Mouse (Mus musculus) CD8-positive naive resting alpha-beta T cell, adult 2 months (primary cell): Measurements from ENCODE around the gene Lmod1.
"Not testable (repeated sequence)": the region's sequence is repeated elsewhere in the genome, so short reads cannot be mapped to it uniquely, and the experiment has no call there.

Experiments
- DNase-seq, 2 experiments: peaks; one replicate each; pipeline ENCODE4 v3.0.0; 2022; ENCODE audit warnings: low read depth in 2 of 2, low spot score in 2 of 2

Gene Lmod1

DNA sequence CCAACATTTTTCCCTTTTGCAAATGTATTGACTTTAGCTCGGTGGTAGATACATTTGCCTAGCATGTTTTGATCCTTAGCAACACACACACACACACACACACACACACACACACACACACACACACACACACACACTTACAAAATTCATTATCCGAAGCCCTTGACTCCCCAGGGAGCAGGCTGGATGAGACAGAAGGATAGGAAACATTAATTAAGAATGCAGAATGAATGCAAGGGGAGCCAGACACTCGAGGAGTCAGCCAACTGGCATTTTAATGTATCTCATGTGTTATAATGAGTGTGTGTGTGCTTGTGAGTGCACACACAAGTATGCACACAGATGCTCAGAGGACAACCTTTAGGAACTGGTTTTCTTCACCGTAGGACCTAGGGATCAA, 36.9 kb downstream of the Lmod1 start:
- DNase-seq = no peak

DNA sequence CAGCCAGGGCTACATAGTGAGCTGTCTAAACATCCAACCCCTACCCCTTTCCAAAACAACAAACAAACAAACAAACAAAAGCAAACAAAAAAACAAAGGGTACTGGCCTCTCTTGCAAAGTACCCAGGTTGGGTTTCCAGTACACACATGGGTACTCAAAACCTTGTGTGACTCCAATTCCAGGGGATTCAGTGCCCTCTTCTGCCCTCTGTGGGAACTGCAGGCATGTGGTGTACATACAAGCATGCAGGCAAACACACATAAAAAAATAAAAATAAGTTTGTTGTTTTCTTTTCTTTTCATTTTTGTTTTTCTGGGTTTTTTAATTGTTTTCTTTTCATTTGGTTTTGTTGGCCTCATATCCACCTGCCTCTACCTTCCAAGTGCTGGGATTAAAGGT, 37.5 kb downstream of the Lmod1 start:
- no peak for DNase-seq

DNA sequence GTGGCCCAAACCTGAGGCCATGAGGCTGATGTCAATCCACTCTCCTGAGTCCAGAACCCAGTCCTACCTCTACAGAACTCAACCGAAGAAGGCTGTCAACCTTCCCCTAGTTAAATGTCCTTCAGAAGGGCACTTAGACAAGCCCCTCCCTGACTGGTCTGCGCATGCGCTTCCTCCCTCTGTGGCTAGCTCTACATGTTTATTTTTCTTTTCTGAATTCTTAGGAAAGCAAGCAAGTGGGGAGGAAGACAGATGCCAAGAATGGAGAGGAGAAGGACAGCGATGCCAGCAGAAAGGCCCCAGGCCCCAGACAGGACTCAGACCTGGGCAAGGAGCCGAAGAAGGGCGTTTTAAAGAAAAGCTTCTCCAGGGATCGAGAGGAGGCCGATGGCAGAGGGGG, 38.8 kb downstream of the Lmod1 start:
- no peak for DNase-seq

DNA sequence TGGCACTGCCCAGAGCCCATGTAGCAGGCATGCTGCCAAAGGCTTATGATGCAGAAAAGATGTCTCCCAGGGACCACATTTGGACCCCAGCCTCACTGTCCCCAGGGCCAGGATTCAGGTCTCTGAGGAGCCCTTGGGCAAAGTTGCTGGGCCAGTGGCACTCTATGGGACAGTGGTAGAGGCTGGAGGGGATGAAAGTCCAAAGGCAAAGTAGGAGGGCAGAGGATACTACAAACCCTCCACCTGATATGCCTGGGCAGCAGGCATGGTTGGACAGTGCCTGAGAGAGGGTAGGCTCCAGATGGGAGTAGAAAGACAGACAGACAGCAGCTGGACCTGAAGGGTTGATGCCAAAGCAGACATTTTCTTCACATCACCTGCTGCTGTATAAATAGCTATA, 41.8 kb downstream of the Lmod1 start:
- no peak for DNase-seq

DNA sequence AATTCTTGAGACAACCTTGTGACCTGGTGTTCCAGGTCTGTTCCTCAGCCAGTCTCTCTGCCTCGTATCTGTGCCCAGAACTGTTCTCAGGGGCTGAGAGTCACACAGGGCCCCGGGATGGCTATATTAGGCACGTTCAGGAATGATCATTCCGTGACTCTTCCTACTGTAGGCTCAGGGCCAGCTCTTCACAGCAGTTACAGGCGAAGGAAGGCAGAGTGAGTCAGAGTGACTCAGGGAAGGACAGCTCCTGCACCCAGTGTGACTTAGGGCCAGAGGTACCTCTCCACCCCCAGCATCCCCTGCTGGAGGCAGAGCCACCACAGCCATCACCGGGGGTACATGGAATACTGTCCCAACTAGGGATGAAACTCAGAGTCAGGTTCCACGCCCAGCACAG, 42.4 kb downstream of the Lmod1 start:
- DNase-seq = no peak

DNA sequence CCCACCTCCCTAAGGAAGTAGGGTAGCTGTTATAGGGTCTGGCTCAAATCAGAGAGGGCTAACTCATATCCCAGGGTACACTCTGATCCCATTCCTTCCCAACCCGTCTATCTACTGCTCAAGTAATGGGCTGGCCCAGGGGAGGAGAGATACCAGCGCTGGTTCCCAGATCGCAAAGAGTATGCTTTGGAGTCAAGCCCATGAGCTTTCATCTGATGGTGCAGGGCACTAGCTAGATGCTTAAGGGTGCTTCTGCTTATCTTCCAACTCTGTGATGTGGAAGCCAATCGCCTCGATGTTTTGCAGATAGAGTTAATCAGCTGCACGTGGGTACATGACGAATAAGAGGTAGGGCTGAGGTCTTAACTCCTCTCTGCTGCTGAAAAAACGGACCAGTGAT, 43.0 kb downstream of the Lmod1 start:
- no peak for DNase-seq

DNA sequence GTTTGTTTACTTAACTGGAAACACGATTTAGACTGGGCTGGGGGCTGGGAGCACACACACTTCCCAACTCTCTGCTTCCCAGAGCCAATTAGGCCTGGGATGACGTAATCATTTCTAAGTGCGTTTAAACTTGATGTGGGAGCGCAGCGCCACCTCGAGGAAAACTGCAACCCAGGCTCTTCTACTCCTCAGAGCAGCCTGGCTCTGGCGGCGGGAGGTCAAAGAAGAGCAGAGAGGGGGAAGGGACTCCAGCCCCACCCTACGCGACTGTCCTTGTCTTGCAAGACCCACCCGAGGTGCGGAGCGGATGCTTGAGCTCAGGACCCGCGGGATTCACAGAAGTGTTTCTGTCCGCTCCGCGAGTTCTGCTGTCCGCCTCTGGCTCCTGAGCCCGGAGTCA, 43.6 kb downstream of the Lmod1 start:
- DNase-seq = peak; percentile 3 to 34

DNA sequence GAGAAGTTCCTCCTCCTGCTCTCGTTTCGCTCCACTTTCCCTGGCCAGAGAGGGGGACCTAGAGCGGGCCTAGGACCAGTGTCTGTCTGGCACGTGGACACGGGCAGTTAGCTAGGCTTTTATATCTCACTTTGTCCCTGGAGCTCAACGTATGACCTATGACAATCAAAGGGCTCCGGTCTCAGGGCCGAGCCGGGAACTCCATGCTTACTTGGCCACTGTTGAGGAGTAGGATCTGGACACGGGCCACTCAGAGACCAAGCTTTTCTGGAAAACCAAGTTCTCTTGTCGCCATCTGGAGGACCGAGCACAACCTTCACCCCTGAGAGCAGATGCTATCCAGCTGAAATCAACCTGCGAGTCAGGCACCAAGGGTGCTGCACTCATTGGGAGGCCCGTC, 44.4 kb downstream of the Lmod1 start:
- no peak for DNase-seq

DNA sequence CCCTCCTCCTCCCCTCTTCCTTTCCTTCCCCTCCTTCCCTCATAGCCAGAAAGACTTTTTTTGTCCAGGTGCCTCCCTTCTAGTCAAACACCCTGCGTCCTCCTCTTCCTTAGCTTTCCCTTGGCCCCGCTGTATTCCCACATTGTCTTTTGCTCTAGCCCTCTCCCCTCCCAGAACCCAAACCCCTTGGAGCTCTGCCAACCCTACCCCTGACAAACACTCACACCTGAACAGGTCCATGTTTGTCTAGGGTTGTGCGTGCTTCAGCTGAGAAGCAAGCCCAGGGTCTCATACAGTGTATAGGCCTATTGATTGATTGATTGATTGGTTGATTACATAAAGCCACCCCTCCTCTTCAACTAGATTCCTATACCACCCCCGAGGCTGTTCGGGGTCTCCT, 44.8 kb downstream of the Lmod1 start:
- DNase-seq = no peak

DNA sequence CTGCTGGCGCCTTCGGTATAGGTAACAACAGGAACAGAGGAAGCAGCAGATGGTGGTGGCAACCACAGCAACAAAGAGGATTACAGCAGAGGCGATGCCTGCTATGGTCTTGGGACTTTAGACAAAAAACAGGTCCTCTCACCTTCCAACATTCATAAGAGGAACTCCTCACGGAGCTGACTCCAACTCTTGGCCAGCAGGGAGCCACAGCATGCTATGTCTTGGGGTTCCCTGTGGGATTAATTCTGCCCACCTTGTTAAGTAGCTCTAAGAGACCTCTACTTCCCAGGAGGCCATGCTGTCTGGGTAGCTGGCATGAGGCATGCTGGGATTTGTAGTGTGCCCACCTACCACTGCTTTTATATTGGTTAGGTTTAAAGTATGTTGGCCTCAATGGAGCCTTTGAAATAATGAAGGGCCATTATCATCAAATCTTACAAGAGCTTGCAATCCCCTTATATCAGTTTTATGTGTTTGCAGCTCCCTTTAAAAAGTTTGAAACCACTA, 48.6 kb downstream of the Lmod1 start:
- DNase-seq = no peak

DNA sequence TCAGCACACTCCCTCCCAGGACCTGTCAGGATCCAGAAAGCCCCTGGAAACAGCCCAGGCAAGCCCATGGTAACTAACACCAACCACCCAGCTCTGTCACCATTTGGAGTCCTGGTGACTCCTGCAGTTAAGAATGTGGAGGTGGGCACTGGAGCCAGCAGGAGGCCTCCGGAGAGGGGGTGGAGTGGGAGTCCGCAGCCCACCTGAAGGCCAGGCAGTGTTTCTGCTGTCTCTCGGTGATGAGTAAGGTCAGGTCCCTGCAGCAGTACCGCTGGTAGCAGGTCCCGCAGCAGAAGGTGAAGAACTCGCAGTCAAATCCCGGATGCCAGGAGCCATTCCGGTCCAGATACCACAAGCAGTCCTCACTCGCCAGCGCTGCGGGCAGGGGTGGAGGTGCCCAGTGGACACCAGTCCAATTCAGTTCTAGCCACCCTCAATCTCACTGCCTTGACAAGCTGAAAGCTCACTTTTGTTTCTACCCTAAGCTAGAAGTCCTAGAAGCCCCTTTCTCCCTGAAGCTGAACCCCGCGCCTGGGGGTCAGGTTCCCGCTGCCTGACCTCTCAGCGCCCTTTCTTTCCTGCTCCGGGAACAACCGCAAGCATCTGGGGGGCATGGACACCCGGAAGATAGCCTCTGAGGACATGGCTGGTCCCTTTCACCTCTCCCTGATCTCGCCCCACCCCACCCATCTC, 49.7 kb downstream of the Lmod1 start:
- DNase-seq = no peak

DNA sequence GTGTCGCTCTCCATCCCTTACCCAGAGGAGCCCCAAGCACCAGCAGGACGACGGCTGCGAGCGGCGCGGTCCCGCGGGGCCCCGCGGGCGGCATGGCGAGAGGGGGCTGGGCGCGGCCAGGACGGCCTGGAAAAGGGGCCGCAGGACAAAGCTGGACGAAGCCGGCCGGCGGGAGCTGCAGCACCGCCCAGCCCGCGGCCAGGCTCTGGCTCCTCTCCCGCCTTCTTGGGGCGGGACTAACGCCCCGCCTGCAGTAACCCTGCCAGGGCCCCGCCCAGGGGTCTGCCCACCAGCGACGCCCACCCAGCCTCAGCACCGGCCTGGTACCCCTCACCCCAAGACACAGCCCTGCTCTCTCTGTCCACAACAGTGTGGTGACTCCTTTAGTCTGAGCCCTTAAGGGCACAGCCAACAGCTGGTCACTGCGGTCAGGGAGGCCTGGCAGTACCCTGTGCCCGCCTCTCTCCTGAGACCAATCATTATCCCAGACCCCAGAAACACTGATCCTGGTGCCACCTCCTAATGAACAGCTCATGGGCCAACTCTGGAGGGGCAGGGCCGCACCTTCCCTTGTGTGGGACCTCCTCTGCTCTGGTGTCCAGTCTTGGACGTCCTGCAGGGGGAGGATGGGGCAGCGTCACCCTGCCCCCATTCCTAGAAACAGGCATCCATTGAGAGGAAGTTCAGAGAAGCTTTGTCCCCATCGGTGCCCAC, 50.4 kb downstream of the Lmod1 start, which contains the start of gene Shisa4:
Shisa4 (minus strand) TSS at position 370 of the 714 bp plus-strand sequence.
- no peak for DNase-seq

DNA sequence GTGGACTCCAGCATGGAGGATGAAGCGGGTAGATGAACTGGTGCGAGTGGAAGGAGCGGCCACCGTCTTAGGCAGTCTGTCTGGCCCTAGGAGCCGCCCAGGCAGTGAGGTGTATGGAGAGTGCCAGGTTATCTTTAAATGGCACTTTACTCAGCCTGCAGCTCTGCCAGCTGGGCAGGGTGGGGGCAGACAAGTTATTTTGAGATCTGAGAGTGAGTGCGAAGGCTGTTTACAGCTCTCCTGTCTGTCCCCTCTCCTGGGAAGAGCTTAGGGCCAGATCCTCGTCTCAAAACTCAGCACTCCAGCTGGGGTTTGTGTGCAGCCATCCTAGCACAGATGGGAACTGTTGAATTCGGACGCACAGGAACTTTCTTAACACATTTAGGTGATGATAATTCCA, 54.0 kb downstream of the Lmod1 start:
- no peak for DNase-seq

DNA sequence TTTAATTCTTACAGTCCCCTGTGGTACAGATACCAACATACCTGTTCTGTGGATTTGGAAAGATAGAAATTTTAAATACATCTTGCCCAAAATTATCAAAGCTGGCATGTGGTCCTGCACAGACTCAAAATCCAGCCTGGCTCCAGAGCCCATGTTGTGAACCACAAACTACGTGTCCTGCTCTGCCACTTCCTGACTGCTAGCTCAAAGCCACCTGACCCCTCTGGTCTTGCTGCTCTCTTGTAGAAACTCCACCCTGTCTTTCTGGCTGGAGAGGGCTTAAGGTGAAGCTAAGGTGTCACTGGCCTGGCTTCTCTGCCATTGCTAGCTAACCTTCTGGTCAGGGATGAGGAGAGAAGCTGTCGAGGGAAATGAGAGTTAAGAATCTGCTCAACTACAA, 54.4 kb downstream of the Lmod1 start:
- no peak for DNase-seq

DNA sequence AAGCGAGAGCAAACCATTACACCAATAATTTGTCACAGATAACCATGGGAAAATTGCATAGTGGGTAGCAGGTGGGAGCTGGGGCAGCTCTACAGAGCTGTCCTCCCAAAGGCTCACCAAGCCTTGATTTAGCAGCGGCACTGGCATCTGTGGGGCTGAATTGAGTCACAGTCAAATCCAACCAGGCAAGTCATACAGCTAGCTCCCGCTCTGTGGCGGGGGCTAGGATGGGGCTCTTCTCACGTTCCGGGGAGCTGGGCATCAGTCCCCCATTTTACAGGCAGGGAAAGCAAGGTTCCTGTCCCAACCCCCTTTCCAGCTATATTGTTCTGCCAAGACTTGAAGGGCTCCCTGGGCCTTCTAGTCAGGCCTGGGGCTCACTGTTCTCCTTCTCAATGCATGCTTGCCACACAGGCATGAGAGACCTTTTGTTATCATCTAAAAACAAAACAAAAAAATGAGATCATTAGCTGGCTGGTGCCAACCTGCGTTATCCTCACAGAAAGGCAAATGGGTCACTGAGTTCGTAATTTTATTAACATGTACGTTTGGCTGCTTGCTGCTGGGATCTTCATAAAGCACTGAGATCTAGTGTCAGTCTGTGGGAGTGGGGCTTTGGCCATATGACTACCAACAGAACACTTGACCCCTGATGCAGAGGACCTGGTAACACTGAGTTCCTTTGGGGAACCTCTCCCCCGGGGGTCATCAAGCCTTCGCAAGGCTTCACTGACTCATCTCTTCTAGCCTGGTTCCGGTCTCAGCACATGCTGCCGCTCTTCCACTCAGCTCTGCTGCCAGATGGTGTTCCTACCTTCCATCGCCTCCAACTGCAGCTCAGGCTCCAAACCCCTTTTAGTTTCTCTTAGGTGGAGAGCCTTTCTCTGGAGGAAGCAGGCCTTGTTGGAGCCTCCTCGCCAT, 55.7 kb downstream of the Lmod1 start:
- no peak for DNase-seq

DNA sequence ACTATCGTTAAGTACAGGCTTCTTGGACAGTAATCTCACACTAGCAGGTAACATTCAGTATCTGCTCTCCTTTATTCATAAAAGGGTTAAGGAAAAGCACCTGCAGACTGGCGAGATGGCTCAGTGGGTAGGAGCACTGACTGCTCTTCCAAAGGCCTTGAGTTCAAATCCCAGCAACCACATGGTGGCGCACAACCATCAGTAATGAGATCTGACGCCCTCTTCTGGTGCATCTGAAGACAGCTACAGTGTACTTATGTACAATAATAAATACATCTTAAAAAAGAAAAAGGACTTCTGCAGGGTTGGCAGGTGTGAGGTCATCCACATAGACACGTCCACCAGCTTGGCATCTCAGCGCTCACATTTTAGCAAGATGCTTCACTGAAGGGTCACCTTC, 57.0 kb downstream of the Lmod1 start:
- DNase-seq = not testable (repeated sequence)

DNA sequence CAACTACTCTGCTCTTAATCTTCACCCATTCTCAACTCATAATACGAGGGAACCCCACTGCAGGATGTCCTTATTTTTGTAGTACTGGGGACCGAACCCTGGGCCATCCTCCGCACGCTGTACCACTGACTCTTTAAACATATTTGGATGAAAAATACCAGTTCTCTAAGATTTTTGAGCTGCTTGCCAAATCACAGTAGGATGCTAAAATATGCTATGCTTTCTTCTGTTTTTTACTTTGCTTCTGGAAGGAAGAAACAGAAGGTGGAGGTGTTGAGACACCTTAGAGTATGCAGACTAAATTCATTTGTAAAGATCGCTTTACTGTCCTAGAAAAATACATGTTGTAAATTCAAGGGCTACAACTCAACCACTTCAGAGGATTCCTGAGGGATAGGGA, 59.6 kb downstream of the Lmod1 start:
- no peak for DNase-seq

DNA sequence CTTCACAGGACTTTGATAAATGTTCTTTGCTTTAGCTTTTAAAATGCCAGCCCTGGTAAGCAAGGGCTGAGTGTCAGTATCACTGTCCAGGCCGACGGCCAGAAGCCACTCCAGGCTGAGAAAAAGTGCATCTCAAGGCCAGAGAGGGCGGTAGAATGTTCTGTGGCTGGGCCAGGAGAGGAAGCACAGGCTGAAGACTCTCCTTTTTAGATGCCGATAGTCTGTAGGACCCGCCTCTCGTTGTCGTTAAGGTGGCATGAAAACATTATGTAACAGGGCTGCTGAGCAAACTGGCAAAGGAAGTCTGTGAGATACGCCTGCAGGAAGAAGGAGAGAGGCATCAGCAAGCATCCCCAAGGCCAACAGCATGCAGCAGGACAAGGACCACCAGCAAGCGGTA, 60.6 kb downstream of the Lmod1 start:
- DNase-seq = no peak

DNA sequence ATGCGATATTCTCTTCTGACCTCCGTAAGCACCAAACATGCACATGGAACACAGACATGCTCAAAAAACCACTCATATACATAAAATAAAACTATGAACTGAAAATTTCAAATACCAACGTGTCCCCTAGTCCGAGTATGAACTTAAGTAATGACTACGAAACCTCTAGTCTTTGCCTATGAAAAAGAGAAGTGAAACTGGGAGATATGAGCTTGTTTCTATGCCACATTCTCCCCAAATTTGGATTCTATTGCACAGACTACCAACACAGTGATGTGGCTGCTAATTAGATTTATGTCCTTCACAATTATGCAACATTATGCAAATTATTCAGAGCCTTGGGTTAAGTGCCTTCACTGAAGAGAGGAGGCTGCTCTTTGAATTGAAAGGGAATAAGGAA, 74.9 kb downstream of the Lmod1 start:
- no peak for DNase-seq

DNA sequence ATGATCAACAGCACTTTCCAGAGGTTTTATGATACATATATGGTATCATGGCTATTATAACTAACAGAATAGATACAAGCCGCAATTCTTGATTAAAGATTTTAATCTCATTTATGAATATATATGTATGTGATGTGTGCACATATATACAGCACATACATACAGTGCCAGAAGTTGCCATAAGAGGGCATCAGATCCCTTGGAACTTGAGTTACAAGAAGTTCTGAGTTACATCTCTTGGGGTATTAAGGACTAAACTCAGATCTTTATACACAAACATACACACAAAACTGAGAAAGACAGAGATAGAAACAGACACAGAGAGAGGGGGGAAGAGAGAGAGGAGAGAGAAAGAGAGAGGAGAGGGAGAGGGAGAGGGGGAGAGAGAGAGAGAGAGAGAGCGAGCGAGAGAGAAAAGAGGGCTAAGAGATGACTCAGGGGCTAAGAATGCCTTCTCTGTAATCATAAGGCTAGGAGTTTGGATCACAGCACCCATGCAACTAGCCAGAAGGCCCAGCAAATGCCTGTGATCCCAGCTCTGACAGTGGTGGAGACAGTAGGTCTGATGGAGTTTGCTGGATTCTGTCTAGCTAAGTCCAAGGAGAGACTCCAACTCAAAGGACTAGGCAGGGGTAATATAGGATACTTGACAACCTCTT, 77.0 kb downstream of the Lmod1 start:
- no peak for DNase-seq

DNA sequence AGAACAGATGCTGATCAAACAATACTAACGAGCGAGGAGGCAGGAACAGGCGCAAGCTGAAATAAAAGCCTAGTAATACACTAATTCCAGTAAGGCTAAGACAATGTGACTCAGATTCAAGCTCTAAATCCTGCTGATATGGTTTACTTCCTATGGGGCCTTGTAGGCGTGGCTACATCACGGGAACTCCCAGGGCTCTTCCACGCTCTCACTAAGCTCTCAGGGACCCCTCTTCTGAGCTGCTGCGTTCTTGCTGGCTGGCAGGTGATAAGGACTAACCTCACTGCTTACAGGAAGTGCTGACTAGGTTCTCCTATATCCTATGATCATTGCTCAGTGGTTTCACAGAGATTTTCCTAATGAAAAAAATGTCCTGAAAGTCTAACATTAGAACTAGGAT, 80.7 kb downstream of the Lmod1 start:
- no peak for DNase-seq
